Comparison of ENCODE assay signal across 7 mouse cellular contexts in the genomic region with DNA sequence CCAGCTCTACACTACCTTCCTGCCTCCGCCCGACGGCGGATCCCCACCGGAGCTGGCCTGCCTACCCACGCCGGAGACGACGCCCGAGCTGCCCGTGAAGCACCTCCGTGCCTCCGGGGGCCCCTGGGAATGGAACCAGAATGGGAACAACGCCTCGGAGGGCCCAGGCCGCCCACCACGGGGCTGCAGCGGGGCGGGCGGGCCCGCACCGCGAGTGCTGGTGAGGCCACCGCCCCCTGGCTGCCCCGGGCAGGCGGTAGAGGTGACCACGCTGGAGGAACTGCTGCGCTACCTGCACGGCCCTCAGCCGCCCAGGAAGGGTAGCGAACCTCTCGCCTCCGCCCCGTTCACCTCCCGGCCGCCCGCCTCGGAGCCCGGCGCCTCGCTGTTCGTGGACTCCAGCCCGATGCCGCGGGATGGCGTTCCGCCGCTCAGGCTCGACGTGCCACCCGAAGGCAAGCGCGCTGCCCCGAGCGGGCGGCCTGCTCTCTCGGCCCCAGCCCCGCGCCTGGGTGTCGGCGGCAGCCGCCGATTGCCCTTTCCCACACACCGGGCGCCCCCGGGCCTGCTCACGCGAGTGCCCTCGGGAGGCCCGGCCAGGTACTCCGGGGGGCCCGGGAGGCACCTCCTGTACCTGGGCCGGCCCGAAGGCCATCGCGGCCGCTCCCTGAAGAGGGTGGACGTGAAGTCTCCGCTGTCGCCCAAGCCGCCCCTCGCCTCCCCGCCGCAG. TPM values are rescaled to one million over a fixed set of nuclear protein-coding genes. Genes with fewer than 3 reads are reported as not detected.
DNase-seq lines count a peak whose midpoint lies in the region; ATAC-seq and TF ChIP-seq lines count a peak whose summit lies in the region.

No protein-coding gene starts in this region.

- TF ChIP-seq POLR2A in lung, adult 2 months (IDR thresholded peaks at IDR 0.05; ENCODE audit: borderline replicate concordance, extremely low read depth, low read depth, low read length) = no peak

- WGBS in lung, embryonic 15.5 days = 27% methylated on average over 82 of the region's 84 CpGs
- WGBS in lung, adult 2 months = 52% methylated on average over 81 of the region's 84 CpGs
- WGBS in forebrain, embryonic 13.5 days = 10% methylated on average over 60 of the region's 84 CpGs
- 33% methylated on average over 79 of the region's 84 CpGs for WGBS in intestine, postnatal 0 days
- 18% methylated on average over 75 of the region's 84 CpGs for WGBS in neural tube, embryonic 15.5 days

- no peak for TF ChIP-seq CTCF in lung, adult 2 months (IDR thresholded peaks at IDR 0.05; ENCODE audit: insufficient read depth, low read length)
- no peak for TF ChIP-seq CTCF in intestine, postnatal 0 days (IDR thresholded peaks at IDR 0.05; ENCODE audit: low read depth)

- peaks cover 38% of the 10 kb centered on the region for H3K27me3 ChIP-seq in lung, embryonic 15.5 days
- H3K27me3 ChIP-seq in forebrain, embryonic 13.5 days = peaks cover 58% of the 10 kb centered on the region
- peaks cover 23% of the 10 kb centered on the region for H3K27me3 ChIP-seq in intestine, postnatal 0 days (replicated peaks; ENCODE audit: control insufficient read depth, insufficient read depth, low read length)
- peaks cover 47% of the 10 kb centered on the region for H3K27me3 ChIP-seq in neural tube, embryonic 15.5 days (replicated peaks)

- H3K4me2 ChIP-seq in lung, embryonic 15.5 days = peak overlapping the region; percentile 63
- peak overlapping the region; percentile 42; the same call in 1 of the 2 replicates for H3K4me2 ChIP-seq in forebrain, embryonic 13.5 days
- H3K4me2 ChIP-seq in intestine, postnatal 0 days (replicated peaks; ENCODE audit: low read depth) = peak overlapping the region; percentile 75
- H3K4me2 ChIP-seq in neural tube, embryonic 15.5 days = peak overlapping the region; percentile 51

- H3K9me3 ChIP-seq in lung, embryonic 15.5 days = no peaks in the 10 kb centered on the region
- no peaks in the 10 kb centered on the region for H3K9me3 ChIP-seq in forebrain, embryonic 13.5 days (replicated peaks)
- no peaks in the 10 kb centered on the region for H3K9me3 ChIP-seq in intestine, postnatal 0 days (ENCODE audit: control insufficient read depth)
- H3K9me3 ChIP-seq in neural tube, embryonic 15.5 days (replicated peaks) = no peaks in the 10 kb centered on the region

- H3K9ac ChIP-seq in lung, embryonic 15.5 days = no peak overlapping the region
- H3K9ac ChIP-seq in forebrain, embryonic 13.5 days = 0 out of 2 replicates have a peak overlapping the region, but pooled peaks have one; percentile 35
- H3K9ac ChIP-seq in intestine, postnatal 0 days (ENCODE audit: low read depth, low read length) = no peak overlapping the region
- no peak overlapping the region for H3K9ac ChIP-seq in neural tube, embryonic 15.5 days (replicated peaks)

- peaks cover 17% of the 10 kb centered on the region for H3K4me1 ChIP-seq in lung, embryonic 15.5 days
- no peaks in the 10 kb centered on the region for H3K4me1 ChIP-seq in lung, adult 2 months (ENCODE audit: control insufficient read depth, insufficient read depth, low read length)
- H3K4me1 ChIP-seq in forebrain, embryonic 13.5 days = peaks cover 20% of the 10 kb centered on the region
- no peaks in the 10 kb centered on the region for H3K4me1 ChIP-seq in intestine, postnatal 0 days (replicated peaks; ENCODE audit: control insufficient read depth, insufficient read depth, low read length)
- H3K4me1 ChIP-seq in neural tube, embryonic 15.5 days = peaks cover 20% of the 10 kb centered on the region

- no peak; the same call in 1 of the 2 replicates for ATAC-seq in lung, embryonic 15.5 days (ENCODE audit: borderline replicate concordance, extremely low read depth, low FRiP score, low TSS enrichment)
- ATAC-seq in forebrain, embryonic 13.5 days = no peak
- ATAC-seq in intestine, postnatal 0 days = no peak
- no peak for ATAC-seq in neural tube, embryonic 15.5 days (ENCODE audit: low FRiP score)

- H3K27ac ChIP-seq in lung, embryonic 15.5 days = no peak overlapping the region
- no peak overlapping the region for H3K27ac ChIP-seq in forebrain, embryonic 13.5 days
- H3K27ac ChIP-seq in intestine, postnatal 0 days (ENCODE audit: low read depth, low read length) = no peak overlapping the region; the same call in 1 of the 2 replicates
- no peak overlapping the region for H3K27ac ChIP-seq in neural tube, embryonic 15.5 days (replicated peaks)

- peak overlapping the region; percentile 31 for H3K4me3 ChIP-seq in lung, embryonic 15.5 days
- H3K4me3 ChIP-seq in lung, adult 2 months (replicated peaks; ENCODE audit: extremely low read depth, low read depth, low read length) = no peak overlapping the region
- peak overlapping the region; percentile 8 for H3K4me3 ChIP-seq in forebrain, embryonic 13.5 days
- peak overlapping the region; percentile 37 for H3K4me3 ChIP-seq in intestine, postnatal 0 days (ENCODE audit: low read depth, low read length)
- H3K4me3 ChIP-seq in neural tube, embryonic 15.5 days (replicated peaks) = peak overlapping the region; percentile 14; the same call in 1 of the 2 replicates

- peaks cover 10% of the 10 kb centered on the region for H3K36me3 ChIP-seq in lung, embryonic 15.5 days
- H3K36me3 ChIP-seq in forebrain, embryonic 13.5 days (ENCODE audit: poor library complexity, severe bottlenecking) = peaks cover 62% of the 10 kb centered on the region
- peaks cover 25% of the 10 kb centered on the region; the same call in 1 of the 2 replicates for H3K36me3 ChIP-seq in intestine, postnatal 0 days (ENCODE audit: control insufficient read depth, insufficient read depth)
- peaks cover 57% of the 10 kb centered on the region for H3K36me3 ChIP-seq in neural tube, embryonic 15.5 days

- no peak for DNase-seq in lung, adult 2 months
- DNase-seq in right cerebral cortex, postnatal 10 days (ENCODE audit: low spot score in 2 of 2) = no peak
- DNase-seq in left cerebral cortex, adult 11 months (ENCODE audit: low spot score) = no peak

RNA-seq across cellular contexts. Expression of a gene that starts 12.4 kb away (rescaled TPM):
- 3.6 and 3.8 TPM in 2 replicates for polyA plus RNA-seq in lung, embryonic 15.5 days (2015; fragmentation: Nextera tagmentation; extraction: Ambion mirVana)
- polyA plus RNA-seq in lung, adult 2 months (2012; rRNA removed) = 10.7 and 11.8 TPM in 2 replicates
- polyA plus RNA-seq in forebrain, embryonic 13.5 days (2015; fragmentation: Nextera tagmentation; extraction: Ambion mirVana) = 14.1 and 14.6 TPM in 2 replicates
- polyA plus RNA-seq in intestine, postnatal 0 days (2015; fragmentation: Nextera tagmentation; extraction: Ambion mirVana) = 1.0 and 1.3 TPM in 2 replicates
- polyA plus RNA-seq in neural tube, embryonic 15.5 days (2015; fragmentation: Nextera tagmentation; extraction: Ambion mirVana) = 17.7 and 24.4 TPM in 2 replicates

RNA-seq across cellular contexts. Expression of a gene that starts 30.5 kb away (rescaled TPM):
- 4.0 and 4.5 TPM in 2 replicates for polyA plus RNA-seq in lung, embryonic 15.5 days (2015; fragmentation: Nextera tagmentation; extraction: Ambion mirVana)
- polyA plus RNA-seq in lung, adult 2 months (2012; rRNA removed) = 24.6 and 26.4 TPM in 2 replicates
- 1.1 and 1.2 TPM in 2 replicates for polyA plus RNA-seq in forebrain, embryonic 13.5 days (2015; fragmentation: Nextera tagmentation; extraction: Ambion mirVana)
- polyA plus RNA-seq in intestine, postnatal 0 days (2015; fragmentation: Nextera tagmentation; extraction: Ambion mirVana) = 3.6 and 4.7 TPM in 2 replicates
- polyA plus RNA-seq in neural tube, embryonic 15.5 days (2015; fragmentation: Nextera tagmentation; extraction: Ambion mirVana) = 3.0 and 5.6 TPM in 2 replicates

RNA-seq across cellular contexts. Expression of a gene that starts 38.8 kb away (rescaled TPM):
- polyA plus RNA-seq in lung, embryonic 15.5 days (2015; fragmentation: Nextera tagmentation; extraction: Ambion mirVana) = 13.3 and 14.9 TPM in 2 replicates
- polyA plus RNA-seq in lung, adult 2 months (2012; rRNA removed) = 4.5 and 7.8 TPM in 2 replicates
- 29.6 and 30.8 TPM in 2 replicates for polyA plus RNA-seq in forebrain, embryonic 13.5 days (2015; fragmentation: Nextera tagmentation; extraction: Ambion mirVana)
- polyA plus RNA-seq in intestine, postnatal 0 days (2015; fragmentation: Nextera tagmentation; extraction: Ambion mirVana) = 7.1 and 7.5 TPM in 2 replicates
- polyA plus RNA-seq in neural tube, embryonic 15.5 days (2015; fragmentation: Nextera tagmentation; extraction: Ambion mirVana) = 38.1 and 46.0 TPM in 2 replicates

RNA-seq across cellular contexts. Expression of a gene that starts 38.9 kb away (rescaled TPM):
- 64.0 and 71.4 TPM in 2 replicates for polyA plus RNA-seq in lung, embryonic 15.5 days (2015; fragmentation: Nextera tagmentation; extraction: Ambion mirVana)
- 30.1 and 43.7 TPM in 2 replicates for polyA plus RNA-seq in lung, adult 2 months (2012; rRNA removed)
- polyA plus RNA-seq in forebrain, embryonic 13.5 days (2015; fragmentation: Nextera tagmentation; extraction: Ambion mirVana) = 99.5 and 106 TPM in 2 replicates
- polyA plus RNA-seq in intestine, postnatal 0 days (2015; fragmentation: Nextera tagmentation; extraction: Ambion mirVana) = 49.3 and 54.8 TPM in 2 replicates
- 86.7 and 88.4 TPM in 2 replicates for polyA plus RNA-seq in neural tube, embryonic 15.5 days (2015; fragmentation: Nextera tagmentation; extraction: Ambion mirVana)

RNA-seq across cellular contexts. Expression of a gene that starts 45.0 kb away (rescaled TPM):
- polyA plus RNA-seq in lung, embryonic 15.5 days (2015; fragmentation: Nextera tagmentation; extraction: Ambion mirVana) = 9.9 and 11.2 TPM in 2 replicates
- polyA plus RNA-seq in lung, adult 2 months (2012; rRNA removed) = 9.7 and 17.3 TPM in 2 replicates
- polyA plus RNA-seq in forebrain, embryonic 13.5 days (2015; fragmentation: Nextera tagmentation; extraction: Ambion mirVana) = 7.7 and 8.5 TPM in 2 replicates
- 3.1 and 4.6 TPM in 2 replicates for polyA plus RNA-seq in intestine, postnatal 0 days (2015; fragmentation: Nextera tagmentation; extraction: Ambion mirVana)
- 2.8 and 3.9 TPM in 2 replicates for polyA plus RNA-seq in neural tube, embryonic 15.5 days (2015; fragmentation: Nextera tagmentation; extraction: Ambion mirVana)
